Mouse (Mus musculus) layer of hippocampus, adult 9-10 months (tissue): ENCODE measurements around the gene Lamb3.
A peak's percentile ranks its signal among the peaks of the same experiment; 100 is the strongest.

Experiments used
- DNase-seq: peaks from one replicate; pipeline ENCODE4 v3.0.0; 2022; ENCODE audit warnings: low spot score

The Lamb3 gene

DNA sequence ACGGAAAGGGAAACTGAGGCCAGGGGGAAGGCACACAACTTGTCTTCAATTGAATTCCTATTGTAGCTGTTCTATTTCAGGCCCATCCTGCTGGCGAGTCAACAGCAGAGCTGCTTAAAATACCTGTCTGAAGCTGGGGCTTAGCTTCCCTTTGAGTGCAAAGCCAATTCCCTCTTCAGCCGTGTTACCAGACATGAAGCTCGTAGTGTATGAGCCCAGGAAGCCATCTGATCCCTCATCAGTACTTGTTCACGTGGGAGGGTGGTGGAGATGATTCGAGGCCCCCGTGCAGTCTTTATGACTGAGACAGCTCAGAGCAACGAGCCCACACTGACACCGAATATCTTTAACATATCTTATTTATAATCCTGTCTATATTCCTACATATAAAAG is 108.9 kb downstream of the Lamb3 start:
- DNase-seq, result no peak

DNA sequence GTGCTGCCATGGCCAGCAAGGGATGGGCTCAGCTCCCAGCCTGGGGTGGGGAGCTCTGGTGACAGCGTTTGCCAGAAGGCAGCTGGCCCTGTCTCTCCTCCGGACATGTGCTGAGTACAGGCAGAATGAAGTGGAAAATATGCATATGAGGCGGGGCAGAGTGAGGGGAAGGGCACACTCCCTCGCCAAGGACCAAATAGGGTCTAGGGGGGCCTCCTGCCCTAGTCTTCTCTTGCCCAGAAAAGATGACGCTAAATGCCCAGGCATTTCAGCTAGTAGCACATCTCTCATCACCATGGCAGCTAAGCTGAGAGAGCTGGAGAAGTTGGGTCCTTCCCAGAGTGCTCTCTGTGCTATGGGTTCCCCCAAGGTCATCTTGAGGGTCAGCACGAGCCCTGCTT is 109.7 kb downstream of the Lamb3 start:
- DNase-seq, result no peak

DNA sequence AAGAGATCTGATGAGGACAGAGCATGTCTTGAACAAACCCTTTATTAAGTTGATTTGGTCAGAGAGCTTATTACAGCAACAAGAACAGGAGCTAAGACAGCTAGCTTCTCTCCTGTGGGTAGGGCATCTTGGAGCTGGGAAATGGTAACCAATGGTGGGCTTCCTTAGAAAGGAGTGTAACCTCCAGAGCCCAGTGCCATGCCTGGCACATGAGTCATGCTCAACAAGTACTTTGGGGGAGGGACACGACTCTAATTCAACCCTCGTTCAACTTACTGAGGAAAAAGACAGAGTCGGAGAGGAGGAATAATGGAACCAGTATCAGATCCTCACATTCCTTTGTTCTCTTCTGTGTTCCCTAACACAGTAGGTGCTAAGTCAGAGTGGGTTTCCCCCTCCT is 112.2 kb downstream of the Lamb3 start:
- DNase-seq, result no peak

DNA sequence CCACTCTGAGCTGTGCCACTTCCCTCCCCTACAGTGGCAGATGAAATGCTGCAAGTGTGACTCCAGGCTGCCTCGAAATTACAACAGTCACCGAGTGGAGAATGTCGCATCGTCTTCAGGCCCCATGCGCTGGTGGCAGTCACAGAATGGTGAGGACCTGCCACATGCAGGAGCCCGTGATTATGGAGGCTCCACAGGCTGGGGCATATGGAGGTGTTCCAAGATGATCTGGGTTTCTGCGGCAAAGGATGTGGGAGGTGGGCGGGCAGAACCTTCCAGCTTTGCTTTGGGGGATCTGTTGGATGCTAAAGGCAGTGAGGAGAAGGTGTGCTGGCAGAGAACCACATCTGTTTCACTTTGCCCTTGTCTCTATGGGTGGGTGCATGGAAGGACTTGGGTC is 112.9 kb downstream of the Lamb3 start:
- no peak for DNase-seq

DNA sequence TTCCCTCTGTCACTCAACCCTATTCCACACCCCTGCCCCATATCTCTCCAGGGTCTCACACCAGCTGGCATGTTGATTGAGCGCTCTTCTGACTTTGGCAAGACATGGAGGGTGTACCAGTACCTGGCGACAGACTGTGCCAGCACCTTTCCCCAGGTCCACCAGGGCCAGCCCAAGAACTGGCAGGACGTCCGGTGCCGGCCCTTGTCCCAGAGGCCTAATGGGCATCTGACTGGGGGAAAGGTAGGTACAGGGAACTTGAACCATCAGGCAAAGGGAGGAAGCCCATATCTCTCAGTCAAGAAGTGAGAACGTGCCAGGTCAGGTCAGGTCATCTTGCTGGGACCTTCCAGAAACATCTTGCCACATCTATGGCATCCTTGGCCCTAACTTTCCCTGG is 116.2 kb downstream of the Lamb3 start:
- no peak for DNase-seq

DNA sequence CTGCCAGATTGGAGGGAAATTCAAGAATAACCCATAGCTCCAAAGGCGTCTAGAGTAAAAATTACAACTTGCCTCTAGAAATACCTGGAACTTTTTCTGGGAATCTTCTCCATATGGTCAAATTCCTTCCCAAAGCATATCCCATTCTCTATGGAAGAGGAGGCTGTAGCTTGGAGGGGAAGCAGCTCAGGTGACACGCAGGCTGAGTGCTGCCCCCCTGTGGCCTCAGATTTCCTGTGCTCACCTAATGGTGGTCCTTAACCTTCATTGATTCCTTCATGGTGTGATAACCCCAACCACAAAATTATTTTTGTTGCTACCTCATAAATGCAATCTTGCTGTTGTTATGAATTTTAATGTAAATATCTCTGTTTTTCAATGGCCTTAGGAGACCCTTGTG is 116.7 kb downstream of the Lamb3 start:
- DNase-seq, result no peak

DNA sequence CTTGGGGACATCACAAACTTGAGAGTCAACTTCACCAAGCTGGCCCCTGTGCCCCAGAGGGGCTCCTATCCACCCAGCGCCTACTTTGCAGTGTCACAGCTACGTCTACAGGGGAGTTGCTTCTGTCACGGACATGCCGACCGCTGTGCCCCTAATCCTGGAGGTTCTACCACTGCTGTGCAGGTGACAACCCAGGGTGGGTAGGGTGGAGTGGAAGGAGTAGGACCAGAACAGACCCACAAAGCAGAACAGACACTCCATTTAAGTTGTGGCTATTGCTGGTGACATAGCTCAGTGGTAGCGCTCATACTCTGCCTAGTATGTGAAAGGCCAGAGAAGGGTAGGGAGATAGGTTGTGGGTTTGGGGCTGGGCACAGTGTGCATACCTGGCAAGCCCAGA is 118.4 kb downstream of the Lamb3 start:
- DNase-seq, result no peak

DNA sequence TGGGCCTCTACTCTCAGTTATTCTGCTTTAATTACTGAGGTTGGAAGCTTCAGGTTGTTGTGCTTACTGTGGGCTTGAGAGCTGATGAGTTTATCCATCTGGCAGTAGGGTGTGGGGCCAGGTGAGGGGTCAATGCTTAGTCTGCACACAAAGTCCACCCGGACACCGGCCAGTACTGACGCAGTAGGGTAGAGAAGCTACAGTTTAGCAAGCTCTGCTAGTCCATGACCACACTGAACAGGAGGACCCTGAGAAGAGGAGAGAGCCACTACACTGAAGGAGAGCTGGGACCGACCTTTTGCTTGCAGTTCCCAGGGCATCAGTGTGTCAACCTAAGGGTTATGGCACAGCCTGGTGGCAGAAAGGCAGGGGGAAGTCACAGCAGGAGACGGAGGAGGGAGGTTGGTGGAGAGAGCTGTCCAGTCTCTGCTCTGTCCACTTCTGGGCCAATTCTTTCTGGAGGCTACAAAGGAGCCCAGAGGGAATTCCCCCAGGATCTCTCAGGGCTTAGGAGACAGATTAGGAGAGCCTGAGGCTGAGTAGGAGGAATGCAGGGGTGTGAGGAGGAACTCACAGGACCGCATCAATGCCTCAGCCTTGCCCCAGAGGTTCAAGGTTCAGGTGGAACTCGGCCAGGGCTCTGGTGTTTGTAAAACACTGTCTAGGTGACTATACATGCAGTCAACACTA is 119.1 kb downstream of the Lamb3 start:
- no peak for DNase-seq

DNA sequence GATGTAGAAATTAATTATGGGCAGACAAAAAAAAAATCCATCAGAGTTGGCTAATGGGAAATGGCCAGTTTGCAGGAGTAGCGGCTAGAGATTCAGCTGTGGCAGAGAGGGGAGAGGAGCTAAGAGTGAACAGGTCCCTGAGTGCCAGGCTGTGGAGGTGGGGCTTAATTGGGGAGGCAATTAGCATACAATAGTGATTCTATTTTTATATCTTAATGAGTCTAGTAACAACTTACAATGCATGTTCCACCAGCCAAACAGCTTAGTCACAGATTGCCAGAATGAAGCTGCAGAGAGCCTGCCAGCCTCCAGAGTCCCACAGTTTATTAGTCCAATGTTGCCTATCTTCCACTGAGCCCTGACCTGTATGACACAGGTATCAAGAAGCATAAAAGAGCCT is 119.7 kb downstream of the Lamb3 start:
- DNase-seq, result no peak

DNA sequence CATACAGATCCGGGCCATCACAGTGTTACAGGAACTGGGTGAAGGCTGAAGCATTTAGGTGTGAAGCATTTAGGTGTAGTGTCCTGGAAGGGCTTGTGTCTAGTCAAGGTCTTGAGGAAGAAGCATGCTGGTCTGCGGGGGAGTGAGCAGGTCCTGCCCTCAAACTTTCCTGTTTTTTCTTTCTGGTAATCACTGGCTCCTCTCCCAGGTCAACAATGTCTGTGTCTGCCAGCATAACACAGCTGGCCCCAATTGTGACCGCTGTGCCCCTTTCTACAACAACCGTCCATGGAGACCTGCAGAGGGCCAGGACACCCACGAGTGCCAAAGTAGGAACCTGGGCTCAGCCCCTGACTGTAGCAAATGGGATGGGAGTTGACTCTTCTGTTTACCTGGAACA is 120.2 kb downstream of the Lamb3 start:
- DNase-seq, result no peak

DNA sequence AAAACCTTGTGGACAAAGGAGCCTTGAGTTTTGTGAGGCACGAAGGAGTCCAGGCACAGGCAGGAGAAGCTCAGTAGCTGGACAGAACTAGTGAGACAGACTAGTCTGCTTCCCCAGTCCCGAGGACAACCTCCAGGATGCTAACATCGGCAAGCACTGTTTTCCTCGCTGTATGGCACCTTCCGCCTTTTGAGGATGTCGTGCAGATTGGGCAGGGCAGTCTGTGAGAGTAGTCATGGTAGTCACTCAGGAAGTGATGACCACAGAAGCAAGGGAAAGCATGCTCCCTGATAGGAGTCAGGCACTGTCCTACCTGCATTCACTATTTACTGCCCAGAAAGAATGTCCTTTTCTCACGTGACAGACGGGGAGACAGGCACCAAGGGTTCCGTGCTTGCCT is 122.1 kb downstream of the Lamb3 start:
- no peak for DNase-seq

DNA sequence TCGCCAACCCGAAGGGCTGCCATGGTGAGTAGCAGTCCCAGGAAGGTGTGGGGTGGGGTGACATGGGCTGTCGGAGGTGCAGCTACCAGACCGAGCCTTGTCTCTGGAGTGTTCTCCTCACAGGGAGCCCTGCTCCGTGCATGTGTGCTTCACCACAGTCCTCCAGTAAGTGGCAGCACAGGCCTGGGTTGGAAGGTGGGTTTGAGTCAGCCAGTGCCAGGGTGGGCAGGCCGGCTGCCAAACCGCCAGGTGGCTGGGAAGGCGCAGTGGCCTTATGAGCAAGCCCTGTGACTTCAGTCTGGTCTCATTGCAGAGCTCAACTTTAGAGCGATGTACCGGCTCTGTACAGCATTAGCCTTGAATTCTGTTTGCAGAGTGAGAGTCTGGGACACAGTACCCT is 122.7 kb downstream of the Lamb3 start:
- peak; percentile 74 for DNase-seq

DNA sequence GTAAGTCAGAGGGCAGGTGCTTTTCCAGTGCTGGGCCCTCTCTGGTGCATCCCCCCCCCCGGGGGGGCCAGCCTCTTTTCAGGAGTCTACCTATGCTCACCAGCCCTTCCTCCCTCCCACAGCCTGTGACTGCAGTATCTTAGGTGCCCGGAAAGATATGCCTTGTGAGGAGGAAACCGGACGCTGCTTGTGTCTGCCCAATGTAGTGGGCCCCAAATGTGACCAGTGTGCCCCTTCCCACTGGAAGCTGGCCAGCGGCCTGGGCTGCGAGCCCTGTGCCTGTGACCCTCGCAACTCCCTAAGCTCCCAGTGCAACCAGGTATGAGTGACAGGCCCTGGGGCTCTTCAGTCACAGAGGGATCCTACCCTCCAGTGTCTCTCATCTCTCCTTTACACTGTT is 123.1 kb downstream of the Lamb3 start:
- DNase-seq, result no peak

DNA sequence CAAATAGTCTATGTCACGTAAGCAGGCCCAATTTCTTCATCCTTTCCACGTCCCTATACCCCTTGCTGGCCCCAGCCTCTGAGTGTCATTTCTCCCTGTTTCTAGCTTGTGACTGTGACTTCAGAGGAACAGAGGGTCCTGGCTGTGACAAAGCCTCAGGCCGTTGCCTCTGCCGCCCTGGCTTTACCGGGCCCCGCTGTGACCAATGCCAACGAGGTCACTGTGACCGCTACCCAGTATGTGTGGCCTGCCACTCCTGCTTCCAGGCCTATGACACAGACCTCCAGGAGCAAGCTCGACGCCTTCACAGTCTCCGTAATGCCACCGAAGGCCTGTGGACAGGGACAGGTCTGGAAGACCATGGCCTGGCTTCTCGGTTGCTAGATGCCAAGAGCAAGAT is 124.5 kb downstream of the Lamb3 start:
- no peak for DNase-seq

DNA sequence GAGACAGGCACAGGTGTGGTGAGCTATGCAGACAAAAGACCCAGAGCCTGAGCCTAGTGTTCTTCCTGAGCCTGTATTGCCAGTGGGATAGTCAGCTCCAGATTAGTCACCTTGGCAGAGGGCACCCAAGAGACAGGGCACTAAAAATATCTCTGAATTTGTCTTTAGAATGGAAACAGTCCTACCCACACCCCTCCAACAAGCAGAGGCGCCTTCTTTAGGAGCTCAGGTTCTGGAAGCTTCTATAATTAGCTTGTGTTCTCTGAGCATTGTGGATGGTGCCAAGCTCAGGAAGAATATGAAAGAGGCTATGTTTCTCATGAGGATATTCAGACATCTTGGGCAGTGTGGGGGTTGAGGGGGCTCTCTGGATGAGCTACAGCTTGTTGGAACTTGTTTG is 125.2 kb downstream of the Lamb3 start:
- DNase-seq, result no peak

DNA sequence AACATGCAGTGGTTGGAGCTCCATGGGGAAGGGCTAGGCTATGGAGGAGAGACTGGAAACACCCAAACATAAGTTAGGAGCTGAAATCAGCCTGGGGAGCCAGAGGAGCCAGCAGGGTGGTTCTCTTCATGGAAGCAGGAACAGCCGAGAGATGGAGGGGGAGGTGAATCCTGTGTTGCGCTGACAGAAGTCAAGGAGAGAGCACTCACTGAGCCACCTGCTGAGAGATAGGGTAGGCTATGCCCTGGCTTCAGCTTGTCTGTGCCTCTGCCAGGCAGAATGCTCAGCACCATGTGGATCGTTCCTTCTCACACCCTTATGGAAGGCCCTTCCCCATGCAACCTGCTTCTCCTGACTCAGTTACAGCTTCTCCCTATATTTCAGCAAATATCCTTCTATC is 126.3 kb downstream of the Lamb3 start:
- DNase-seq, result no peak

DNA sequence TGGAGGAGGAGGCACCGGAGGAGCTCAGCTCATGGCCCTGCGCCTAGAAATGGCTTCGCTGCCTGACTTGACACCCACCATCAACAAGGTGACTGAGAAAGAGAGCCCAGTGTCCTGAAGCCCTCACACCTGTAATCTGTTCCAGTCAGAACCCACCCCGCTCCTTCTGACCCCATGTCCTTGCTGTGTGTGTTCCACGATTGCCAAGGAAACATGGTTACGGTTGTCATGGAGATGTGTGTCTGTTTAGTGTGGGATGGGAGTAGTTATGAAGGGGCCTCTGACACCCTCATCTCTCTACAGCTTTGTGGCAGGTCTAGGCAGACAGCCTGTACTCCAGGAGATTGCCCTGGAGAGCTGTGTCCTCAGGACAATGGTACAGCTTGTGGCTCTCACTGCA is 127.0 kb downstream of the Lamb3 start:
- DNase-seq, result no peak

DNA sequence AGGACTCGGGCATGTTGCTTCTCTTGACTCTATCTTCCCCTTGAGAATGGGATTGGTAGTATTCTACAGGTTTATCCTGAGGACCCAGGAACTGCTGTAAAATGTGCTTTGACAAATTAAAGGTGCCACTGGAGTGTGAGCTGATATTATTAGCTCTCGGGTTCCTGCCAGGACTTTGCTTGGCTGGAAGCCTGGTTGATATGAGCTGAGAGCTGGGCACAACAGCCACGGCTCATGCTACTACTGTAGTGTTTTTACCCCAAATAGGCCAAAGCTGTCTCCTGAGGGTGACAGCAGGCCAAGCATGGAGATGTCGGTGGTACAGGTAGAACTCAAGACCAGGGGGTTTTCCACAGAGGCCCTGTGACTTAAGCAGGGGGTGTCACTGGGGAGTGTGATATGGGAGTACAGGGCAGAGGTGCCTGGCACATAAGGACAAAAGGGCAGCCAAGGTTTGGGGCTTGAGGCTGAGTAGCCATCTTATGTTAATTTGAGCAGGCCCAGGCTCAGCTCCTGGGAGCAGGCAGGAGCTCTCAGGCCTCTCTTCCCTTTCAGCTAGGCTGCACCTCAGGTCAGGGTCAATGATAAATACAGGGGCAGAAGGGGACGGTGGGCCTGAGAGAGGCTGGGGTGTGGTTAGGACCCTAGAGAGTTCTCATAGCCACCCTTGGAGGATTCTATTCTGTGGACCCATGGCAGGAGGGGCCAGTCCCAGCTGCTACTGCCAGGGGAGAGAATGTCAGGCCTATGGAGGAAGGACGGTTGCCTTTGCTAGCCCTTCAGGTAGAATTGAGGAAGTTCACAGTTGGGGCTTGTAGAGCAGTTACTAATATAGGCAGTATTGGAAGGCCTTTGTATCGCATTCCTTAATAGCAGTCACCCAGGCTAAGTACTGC is 128.9 kb downstream of the Lamb3 start:
- no peak for DNase-seq

DNA sequence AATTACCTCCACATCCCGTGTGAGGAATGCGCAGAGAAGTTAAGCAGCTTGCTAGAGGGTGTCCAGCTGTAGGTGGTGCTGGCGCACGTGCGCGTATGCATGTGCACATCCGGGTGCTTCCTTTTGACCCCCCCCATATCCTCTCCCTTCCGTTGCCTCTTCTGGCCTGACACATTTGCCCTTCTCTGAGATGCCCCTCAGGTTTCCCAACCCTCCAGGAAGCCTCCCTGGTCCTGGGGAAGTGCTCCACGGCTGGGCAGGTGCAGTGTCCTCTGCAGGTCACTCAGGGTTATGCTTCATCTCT is 129.5 kb downstream of the Lamb3 start:
- no peak for DNase-seq

DNA sequence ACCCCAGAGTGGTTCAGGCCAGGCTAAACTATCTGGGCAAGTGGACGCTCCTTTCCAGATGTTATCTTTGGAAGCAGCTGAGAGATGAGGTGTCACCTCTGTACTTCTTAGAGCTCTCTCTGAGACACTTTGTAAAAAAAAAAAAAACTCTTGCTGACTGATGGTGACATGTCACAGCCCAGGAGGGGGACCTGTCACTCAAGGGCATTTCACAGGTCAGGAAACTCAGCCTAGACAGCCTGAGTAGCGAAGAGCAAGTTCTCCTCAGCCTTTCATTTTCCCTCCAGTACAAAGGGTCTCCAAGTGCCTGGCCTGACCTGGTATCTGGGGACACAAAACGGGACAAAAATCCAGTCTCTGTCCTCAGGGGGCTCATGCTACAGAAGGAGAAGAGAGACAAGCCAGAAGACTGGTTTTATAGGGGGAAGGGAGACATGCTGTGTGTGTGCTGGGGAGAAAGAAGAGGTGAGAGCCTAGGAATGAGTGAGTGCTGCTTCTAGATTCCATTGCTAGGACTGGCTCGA is 130.3 kb downstream of the Lamb3 start:
- no peak for DNase-seq

DNA sequence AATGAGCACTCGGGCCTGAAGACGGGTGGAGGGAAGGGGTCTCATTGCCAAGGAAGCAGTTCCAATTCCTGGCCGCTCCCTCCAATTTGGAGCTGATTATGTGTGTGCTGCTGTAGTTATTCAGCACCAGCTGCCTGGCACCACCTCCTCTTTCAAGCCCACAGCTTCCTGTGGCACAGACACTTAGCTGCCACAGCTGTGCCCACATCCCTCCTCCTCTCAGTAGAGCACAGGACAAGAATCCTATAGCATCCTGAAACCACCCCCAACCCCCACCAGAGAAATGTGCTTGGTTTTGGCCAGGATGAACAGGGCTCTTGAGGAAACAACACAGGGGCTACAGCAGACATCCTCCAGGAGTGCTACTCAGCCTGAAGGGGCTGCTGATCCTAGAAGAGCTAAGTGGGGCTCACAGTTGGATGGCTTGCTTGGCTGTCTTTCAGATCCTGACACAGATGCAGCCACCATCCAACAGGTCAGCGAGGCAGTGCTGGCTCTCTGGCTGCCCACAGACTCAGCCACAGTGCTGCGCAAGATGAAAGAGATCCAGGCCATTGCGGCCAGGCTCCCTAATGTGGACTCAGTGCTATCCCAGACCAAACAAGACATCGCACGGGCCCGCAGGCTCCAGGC is 131.0 kb downstream of the Lamb3 start:
- no peak for DNase-seq

DNA sequence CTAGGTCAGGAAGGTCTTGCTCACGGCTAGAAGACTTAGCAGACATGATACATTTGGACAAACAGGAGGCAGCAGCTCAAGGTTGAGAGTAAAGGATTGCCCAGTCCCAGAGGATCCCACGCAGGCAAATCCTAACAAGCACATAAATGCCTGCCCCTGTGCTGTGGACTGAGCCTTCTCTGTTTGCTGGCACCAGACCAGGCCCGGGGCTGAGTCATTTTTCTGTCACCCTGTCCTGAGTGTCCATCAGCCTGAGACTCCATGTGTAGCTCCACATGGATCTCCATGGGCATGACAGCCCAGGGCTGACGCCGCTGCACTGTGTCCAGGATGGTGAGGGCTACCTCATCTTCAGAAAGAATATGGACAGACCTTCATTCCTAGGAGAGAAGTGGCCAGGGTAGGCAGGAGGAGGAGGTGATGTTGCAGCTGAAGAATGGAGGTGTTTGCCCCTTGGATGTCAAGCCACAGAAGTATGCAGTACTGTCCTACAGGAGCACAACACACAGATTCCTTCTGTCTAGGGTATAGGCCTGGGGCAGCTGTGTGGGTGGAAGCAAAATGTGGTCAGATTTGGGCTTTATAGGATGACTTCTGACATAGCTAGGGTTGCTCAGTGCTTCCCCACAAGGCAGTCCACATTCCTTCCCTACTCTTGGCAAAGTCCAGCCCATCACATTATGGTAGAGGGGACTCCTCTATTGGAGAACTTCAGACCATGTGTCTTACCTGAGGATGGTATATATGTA is 134.9 kb downstream of the Lamb3 start:
- no peak for DNase-seq

DNA sequence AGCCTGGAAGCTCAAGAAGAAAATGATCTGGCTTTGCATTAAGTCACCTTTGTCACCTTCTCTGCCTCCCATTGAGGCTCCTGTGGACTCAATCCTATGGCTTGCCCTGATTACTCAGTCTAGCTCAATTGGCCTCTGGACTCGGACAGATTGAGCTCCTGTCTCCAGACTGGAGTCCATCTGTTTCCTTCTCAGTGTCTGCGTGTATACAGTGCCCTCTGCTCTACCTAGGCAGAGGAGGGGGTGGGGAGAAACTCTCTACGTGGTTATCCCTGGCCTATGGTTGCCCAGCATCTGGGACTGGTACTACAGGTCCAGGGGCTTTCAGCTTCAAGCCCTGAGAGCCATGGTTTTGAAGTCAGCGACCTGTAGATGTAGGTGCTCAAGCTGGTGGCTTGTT is 136.4 kb downstream of the Lamb3 start:
- no peak for DNase-seq
